Mouse (Mus musculus): ENCODE measurements at regions not wholly inside any gene's neighbourhood (a gene's known extent, or its start where the extent isn't known, plus 50 kb on each side); places are given as distances from the start of the nearest gene placed in this dataset.

GRCm38 (mm10) chr12:115121899-115122298, 925.6 kb upstream of the Zfp386 start:
- TF ChIP-seq GATA1 (IDR thresholded peaks at IDR 0.05; ENCODE audit: borderline replicate concordance, low read length) = no peak
- no peak for TF ChIP-seq FLI1 (IDR thresholded peaks at IDR 0.05; ENCODE audit: low read length)
